Mouse (Mus musculus) skeletal muscle tissue, adult 2 months (tissue): ENCODE measurements around the gene Atad1.
"Not testable (repeated sequence)": the region's sequence is repeated elsewhere in the genome, so short reads cannot be mapped to it uniquely, and the experiment has no call there.

Source experiments
- DNase-seq: peaks from one replicate; pipeline ENCODE4 v3.0.0-alpha.2; 2012; ENCODE audit warnings: low read depth, low spot score

Gene Atad1

GRCm38 (mm10) chr19:32680894-32681293, 58.7 kb downstream of the Atad1 start:
- DNase-seq = no peak

- DNase-seq = no peak
Observed at GRCm38 (mm10) chr19:32675766-32676165, 63.8 kb downstream of the Atad1 start.

- DNase-seq = not testable (repeated sequence)
Observed at GRCm38 (mm10) chr19:32667830-32668229, 71.8 kb downstream of the Atad1 start.

- no peak for DNase-seq
Observed at GRCm38 (mm10) chr19:32665243-32665642, 74.3 kb downstream of the Atad1 start.

GRCm38 (mm10) chr19:32662936-32663335, 76.7 kb downstream of the Atad1 start:
- no peak for DNase-seq

- DNase-seq = no peak
Observed at GRCm38 (mm10) chr19:32659346-32659745, 80.2 kb downstream of the Atad1 start.

DNA sequence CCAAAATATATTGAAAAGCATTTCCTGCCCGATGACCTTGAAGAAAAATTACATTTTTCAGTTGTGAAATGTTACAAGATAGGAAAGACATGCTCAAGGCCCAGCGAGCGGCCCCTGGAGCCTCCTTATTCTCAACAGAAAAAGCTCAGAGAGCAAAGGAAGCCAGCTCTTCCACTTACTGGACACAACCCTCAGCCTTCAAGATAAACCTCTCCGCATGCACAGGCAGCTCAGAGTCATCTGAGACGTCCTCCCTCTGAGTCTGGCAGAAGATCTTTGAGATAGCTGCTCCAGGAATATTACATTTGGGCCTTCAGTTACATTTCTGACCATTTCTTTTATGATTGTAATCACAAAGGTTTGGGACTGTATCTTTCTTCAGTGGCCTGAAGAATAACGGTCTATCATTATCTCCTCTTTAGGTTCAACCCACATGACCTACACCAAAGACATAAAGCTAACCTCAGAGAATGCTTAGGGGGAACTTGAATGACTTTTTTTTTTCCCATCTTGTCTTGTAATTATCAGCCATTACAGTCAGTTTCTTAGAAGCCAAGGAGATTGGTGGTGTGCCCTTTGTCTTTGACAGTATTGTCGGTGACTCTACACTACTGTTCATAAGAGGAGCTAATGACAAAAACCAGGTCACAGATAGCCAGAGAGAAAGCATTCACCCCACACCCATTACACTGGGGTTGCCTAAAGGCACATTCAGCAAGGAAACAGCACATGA, 85.8 kb downstream of the Atad1 start:
- no peak for DNase-seq

DNA sequence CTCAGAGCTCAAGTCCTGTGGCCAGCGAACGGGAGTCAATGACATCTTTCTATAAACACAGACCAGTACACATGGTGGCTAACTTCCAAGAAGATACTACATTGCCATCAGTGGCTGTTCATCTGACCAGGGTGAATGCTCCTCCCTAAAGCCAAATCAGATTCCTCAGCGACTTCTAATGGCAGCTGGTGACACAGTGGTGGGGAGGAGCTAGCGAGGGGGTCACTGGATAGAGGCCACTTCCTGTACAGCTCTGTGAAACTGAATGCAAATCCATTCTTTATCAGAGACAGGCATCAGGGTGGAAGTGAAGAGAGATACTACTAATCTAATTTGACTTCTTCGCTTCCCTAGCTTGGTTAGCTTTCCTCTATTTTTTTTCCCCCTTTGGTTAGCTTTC, 86.5 kb downstream of the Atad1 start:
- DNase-seq = no peak

DNA sequence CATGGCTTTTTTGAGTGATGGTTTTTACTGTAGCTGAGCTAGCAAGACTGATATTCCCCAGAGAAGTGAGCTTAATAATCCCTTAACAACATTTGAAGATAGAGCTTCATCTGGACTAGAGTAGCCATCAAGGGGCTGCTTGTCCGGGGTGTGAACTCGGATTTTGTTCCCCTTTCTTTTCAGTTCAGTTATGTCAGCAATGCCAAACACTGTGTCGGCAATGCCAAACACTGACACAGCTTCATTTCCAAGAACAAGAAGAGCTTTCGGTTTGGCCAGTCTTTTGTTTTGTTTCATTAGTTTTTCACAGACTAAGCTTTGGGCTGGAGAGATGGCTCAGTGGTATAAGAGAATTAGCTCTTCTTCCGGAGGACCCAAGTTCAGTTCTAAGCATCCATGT, 88.5 kb downstream of the Atad1 start:
- peak; percentile 53 for DNase-seq

DNA sequence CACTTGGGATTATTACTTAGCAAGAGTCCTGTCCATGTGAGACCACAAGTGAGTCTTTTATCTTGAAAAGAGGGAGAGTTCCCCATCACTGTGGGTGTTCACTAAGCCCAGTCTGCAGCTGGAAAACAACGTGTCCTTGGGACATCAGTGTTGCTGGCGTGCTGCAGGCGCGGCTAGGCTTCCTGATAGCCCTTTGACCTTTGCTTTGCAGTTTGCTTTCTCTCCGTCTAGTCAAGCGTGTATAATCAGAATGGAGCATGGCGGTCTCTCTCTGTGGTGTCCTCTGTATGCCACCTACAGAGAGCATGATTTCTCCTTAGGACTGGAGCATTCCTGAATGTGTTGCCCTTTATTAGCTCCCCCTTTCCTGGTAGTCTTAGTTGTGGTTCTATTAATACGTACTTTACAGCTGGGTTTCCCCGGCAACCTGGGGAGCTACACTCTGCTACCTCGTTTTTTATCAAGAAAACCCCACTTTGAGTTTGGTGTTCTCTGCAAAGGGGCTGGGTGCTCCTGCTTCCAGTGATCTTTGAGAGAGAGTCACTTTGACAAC, 91.5 kb downstream of the Atad1 start:
- no peak for DNase-seq

- DNase-seq = no peak
Observed at GRCm38 (mm10) chr19:32646382-32646781, 93.2 kb downstream of the Atad1 start.

DNA sequence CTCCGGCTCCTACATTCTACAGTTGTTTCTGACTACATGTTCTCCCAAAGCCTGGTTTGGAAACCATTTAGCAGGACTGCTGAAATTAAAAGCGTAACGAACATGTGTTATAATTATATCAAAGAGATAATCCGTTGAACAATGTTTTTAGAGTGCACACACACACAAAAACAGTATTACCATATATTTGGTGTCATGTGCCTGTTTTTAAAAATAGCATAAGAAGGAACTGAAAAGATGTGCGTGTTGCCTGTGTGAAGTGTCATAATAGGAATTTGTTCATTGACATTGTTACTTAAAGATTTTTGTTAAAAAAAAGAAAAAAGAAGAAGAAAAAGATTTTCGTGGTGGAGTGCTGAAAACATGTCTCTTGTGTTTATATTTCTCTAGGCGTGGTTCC, 93.6 kb downstream of the Atad1 start:
- DNase-seq = no peak

DNA sequence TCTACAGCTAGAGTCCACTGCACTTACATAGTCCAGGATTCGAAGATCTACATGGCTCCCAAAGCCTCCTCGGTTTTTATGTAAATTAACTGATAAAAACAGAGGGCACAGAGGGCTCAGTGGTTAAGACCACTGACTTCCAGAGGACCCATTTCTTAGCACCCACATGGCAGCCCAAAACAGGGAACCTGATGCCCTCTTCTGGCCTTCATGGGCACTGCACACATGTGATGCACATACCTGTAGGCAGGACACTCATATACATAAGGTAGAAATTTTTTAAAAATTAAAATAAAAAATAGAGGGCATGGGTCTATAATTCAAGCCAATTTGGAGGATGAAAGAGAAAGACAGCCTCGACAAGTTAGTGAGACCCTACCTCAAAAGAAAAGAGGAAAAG, 95.9 kb downstream of the Atad1 start:
- no peak for DNase-seq

- DNase-seq = no peak
Observed at GRCm38 (mm10) chr19:32641995-32642394, 97.6 kb downstream of the Atad1 start.

DNA sequence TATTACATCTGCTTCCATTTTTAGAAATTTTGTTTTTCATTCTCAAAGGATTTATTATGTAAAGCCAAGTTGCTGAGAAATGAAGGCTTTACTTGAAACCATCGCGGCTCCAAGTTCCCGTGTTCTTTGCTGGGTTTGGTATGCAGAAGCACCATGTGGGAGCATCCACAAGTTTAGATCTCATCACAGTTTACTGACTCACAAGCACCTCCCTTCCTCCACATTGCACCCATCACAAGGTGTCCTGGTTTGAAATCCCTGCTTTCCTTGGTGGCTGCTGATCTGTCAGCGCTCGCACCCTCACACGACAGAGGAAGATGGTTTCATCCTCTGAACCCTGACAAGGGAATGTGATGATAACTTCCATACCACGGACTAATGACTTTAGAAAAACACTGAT, 98.1 kb downstream of the Atad1 start:
- DNase-seq = no peak

- no peak for DNase-seq
Observed at GRCm38 (mm10) chr19:32638276-32638903, 101.2 kb downstream of the Atad1 start.

GRCm38 (mm10) chr19:32637357-32638275, 102.0 kb downstream of the Atad1 start:
- DNase-seq = peak; percentile 31

DNA sequence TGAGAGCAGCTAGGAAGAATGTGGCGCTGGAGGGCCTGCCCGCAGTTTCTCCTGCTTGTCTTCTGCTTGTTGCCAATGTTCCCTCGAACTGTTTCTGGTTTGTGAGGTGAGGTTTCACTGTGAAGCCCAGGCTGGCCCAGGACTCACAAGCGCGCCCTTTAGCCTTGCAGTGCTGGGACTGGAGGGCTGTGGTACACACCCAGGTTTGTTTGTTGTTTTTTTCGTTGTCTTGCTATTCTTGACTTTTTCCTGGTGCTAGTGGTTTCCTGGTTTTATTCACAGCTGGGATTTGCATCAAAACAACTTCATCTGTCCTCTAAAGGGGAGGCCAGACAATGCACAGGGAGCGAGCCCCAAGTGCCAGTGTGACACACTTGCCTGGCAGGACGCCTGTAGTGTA, 104.7 kb downstream of the Atad1 start:
- DNase-seq = no peak

GRCm38 (mm10) chr19:32628572-32629132, 110.9 kb downstream of the Atad1 start:
- no peak for DNase-seq

GRCm38 (mm10) chr19:32627631-32628030, 112.0 kb downstream of the Atad1 start:
- DNase-seq = no peak

- no peak for DNase-seq
Observed at GRCm38 (mm10) chr19:32626768-32627331, 112.7 kb downstream of the Atad1 start.
